Mouse (Mus musculus) embryonic facial prominence, embryonic 13.5 days (tissue): ENCODE measurements at regions not wholly inside any gene's neighbourhood (a gene's known extent, or its start where the extent isn't known, plus 50 kb on each side); places are given as distances from the start of the nearest gene placed in this dataset.

Experiments
- ATAC-seq: fragments of 200-750 bp; cut with Nextera tagmentation; 2 replicates; pipeline ENCODE4 v1.8.0; 2017; ENCODE audit warnings: low read depth; ENCODE audit not compliant: insufficient number of reproducible peaks, insufficient read depth, low FRiP score, low TSS enrichment
- H3K27ac ChIP-seq: fragments of 300-500 bp; sonication (generic); 2 replicates; pipeline ENCODE4 v1.5.1; 2015; ENCODE audit warnings: moderate library complexity, mild to moderate bottlenecking, inconsistent platforms
- H3K27me3 ChIP-seq: fragments of 300-500 bp; sonication (generic); 2 replicates; pipeline ENCODE4 v1.6.1; 2015; ENCODE audit warnings: mild to moderate bottlenecking, inconsistent platforms
- H3K36me3 ChIP-seq: fragments of 300-500 bp; sonication (generic); 2 replicates; pipeline ENCODE4 v1.6.1; 2015; ENCODE audit warnings: mild to moderate bottlenecking, inconsistent platforms
- H3K4me1 ChIP-seq: fragments of 300-500 bp; sonication (generic); 2 replicates; pipeline ENCODE4 v1.6.1; 2015; ENCODE audit warnings: inconsistent platforms
- H3K4me2 ChIP-seq: fragments of 300-500 bp; sonication (generic); 2 replicates; pipeline ENCODE4 v1.6.1; 2015; ENCODE audit warnings: moderate library complexity, mild to moderate bottlenecking, inconsistent platforms
- H3K4me3 ChIP-seq: fragments of 300-500 bp; sonication (generic); 2 replicates; pipeline ENCODE4 v1.5.1; 2015; ENCODE audit warnings: mild to moderate bottlenecking, inconsistent platforms
- H3K9ac ChIP-seq: fragments of 300-500 bp; sonication (generic); 2 replicates; pipeline ENCODE4 v1.6.1; 2015; ENCODE audit warnings: mild to moderate bottlenecking, inconsistent platforms
- H3K9me3 ChIP-seq: fragments of 300-500 bp; sonication (generic); 2 replicates; pipeline ENCODE4 v1.6.1; 2016; ENCODE audit warnings: inconsistent platforms
- WGBS: fragments of 180-500 bp; shearing (Covaris S2); methylation state at CpG from one replicate; pipeline ENCODE4 v1.1.7; 2015; ENCODE audit warnings: mixed read lengths; 5-methylcytosine and 5-hydroxymethylcytosine counted together

DNA sequence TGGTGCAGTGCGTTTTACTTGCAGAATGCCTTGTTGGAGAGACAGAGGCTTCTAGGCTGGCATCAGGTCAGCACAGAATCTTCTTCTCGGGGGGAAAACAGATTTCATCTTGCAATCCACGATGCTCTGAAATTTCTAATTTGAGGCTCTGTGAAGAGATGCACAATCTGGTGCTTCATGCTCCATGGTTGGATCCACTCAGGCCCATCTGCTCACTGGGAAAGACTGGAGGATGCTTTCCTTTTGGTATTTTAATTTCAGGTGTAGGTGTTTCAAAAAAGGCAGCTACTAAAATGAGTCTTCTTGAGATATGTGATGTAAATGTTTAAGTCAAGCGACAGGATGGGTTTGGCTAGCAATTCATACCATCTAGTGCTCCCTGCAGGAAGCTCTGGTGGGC is 938.1 kb downstream of the Slc4a3 start:
- H3K4me1 ChIP-seq: no peaks in the 10 kb centered on the region
- H3K27ac ChIP-seq: no peak overlapping the region
- no peak overlapping the region for H3K4me3 ChIP-seq
- WGBS: 69% methylated on average over 4 of the region's 4 CpGs
- H3K27me3 ChIP-seq: no peaks in the 10 kb centered on the region
- no peaks in the 10 kb centered on the region for H3K9me3 ChIP-seq
- ATAC-seq: no peak
- no peak overlapping the region for H3K4me2 ChIP-seq
- H3K36me3 ChIP-seq: no peaks in the 10 kb centered on the region
- no peak overlapping the region for H3K9ac ChIP-seq

DNA sequence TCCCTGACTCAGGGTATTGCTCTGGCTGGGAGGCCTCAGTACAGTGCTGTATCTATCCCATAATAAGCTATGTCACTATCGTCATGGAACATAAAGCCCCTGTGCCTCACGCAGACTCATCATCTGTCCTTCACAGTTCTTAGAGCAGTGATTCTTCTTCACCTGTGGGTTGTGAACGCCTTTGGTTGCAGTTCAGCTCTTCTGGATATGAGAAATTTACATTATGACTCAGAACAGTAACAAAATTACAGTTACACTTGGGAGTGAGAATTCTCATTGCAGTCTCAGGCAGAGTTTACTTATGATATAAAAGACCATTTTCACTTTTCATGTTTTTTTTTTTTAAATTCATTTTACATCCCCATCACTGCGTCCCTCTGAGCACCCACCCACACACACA is 941.4 kb downstream of the Slc4a3 start:
- Histone ChIP-seq H3K27ac (no peak overlapping the region), H3K9ac (no peak overlapping the region), H3K4me1 (peaks cover 20% of the 10 kb centered on the region), H3K4me3 (no peak overlapping the region), H3K27me3 (no peaks in the 10 kb centered on the region), H3K9me3 (no peaks in the 10 kb centered on the region), H3K4me2 (no peak overlapping the region), H3K36me3 (no peaks in the 10 kb centered on the region)
- no peak for ATAC-seq
- WGBS: 93% methylated on average over 4 of the region's 4 CpGs

DNA sequence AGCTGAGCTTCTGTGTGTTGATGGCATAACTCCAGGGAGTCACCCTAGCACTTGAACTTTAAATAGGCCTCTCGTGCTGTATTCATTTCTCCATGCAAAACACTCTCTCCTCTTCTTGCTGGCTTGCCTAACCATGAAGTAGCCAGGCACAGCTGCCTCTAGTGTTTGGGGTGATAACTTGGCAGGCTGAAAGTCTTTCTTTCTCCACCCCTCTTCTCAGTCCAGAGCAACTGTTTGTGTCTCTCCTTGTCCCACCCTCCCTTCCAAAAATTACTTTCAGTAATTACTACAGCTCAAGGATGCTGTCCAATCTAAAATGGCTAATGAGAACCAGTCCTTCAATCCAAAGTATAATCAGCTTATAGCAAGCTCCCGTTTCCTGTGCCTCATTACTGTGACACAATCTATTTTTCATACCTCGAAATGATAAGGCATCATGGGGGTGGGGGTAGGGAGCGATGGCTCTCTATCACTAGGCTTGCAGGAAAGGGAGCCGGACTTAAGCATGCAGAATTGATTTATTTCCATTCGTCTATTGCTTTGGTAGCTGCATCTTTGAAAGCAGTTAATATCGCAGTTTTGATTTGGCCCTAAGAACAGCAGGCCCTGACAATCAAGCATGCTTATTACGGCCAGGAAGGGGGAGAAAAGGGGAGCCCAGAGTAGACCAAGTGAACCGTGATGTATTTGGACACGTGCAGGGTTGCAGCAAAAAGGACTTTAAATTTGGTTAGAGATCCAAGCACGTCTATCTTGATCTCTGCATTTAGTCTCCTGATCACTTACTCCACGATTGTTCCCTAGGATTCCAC is 943.8 kb downstream of the Slc4a3 start:
- H3K4me2 ChIP-seq: no peak overlapping the region
- ATAC-seq: no peak
- WGBS: 26% methylated on average over 12 of the region's 12 CpGs
- no peak overlapping the region for H3K9ac ChIP-seq
- H3K27ac ChIP-seq: no peak overlapping the region; the same call in 1 of the 2 replicates
- H3K27me3 ChIP-seq: no peaks in the 10 kb centered on the region
- H3K4me1 ChIP-seq: peaks cover 20% of the 10 kb centered on the region
- no peaks in the 10 kb centered on the region for H3K36me3 ChIP-seq
- no peaks in the 10 kb centered on the region for H3K9me3 ChIP-seq
- H3K4me3 ChIP-seq: no peak overlapping the region

DNA sequence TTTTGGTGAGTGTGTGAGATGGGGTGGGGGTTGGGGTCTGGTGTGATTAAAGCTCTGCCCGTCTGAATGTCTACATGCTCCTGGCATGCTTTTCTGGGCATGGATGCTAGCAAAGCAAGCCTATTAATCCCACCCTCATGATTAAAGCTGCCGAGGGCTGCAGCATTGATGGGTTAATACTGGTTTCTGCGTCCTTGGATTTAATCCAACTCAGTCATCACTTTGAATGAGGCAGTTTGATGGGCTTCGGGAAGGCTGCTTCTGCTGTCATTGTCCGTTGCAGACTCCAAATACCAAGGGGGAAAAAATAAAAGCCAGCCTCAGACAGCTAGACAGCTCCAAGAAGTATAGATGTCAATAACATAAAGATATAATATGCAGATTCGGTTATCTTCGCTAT is 944.7 kb downstream of the Slc4a3 start:
- Histone ChIP-seq H3K9me3 (no peaks in the 10 kb centered on the region), H3K27me3 (no peaks in the 10 kb centered on the region), H3K4me3 (no peak overlapping the region), H3K4me1 (peaks cover 20% of the 10 kb centered on the region), H3K9ac (no peak overlapping the region), H3K36me3 (no peaks in the 10 kb centered on the region), H3K4me2 (peak overlapping the region; percentile 18), H3K27ac (no peak overlapping the region)
- 34% methylated on average over 7 of the region's 7 CpGs for WGBS
- ATAC-seq: no peak

DNA sequence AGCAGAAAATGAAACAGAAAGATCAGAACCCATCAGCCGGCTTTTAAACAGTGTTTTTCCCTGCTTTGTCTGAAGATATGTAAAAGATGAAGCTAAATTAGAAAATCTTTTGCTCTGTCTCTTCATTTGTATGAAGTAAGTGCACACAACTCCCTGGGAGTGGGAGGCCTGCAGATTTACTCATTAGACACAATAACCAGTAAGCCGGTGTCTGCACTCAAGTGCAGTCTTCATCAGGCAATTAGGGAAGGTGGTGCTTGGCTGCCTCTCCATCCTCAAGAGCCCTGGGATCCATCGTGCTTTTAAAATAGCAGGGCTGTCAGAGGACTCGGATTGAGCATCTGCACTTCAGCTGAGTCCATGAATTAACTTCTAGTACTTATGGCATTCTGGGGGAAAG is 945.1 kb downstream of the Slc4a3 start:
- H3K9me3 ChIP-seq: no peaks in the 10 kb centered on the region
- peak overlapping the region; percentile 55 for H3K27ac ChIP-seq
- no peak overlapping the region for H3K9ac ChIP-seq
- H3K27me3 ChIP-seq: no peaks in the 10 kb centered on the region
- peak overlapping the region; percentile 18 for H3K4me2 ChIP-seq
- peaks cover 20% of the 10 kb centered on the region for H3K4me1 ChIP-seq
- ATAC-seq: no peak
- 48% methylated on average over 4 of the region's 4 CpGs for WGBS
- no peaks in the 10 kb centered on the region for H3K36me3 ChIP-seq
- H3K4me3 ChIP-seq: no peak overlapping the region

DNA sequence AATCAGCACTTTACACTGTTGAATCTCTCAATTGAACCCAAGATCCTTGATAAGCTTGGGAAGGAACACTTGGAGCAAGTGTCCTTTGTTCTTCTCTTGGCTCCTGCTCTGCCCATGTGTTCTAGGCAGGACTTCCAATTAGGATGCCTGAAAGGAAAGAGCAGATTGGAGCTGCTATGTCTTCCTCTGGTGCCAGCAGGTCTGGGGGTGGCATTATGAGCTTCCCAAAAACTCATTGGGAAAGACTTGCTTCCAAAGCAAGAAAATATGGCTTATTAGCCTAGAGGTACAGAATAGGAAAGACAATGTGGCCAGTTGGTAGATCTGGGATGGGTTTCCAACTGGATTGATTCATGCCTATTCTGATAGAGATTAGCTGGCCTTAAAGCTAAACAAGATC is 959.1 kb downstream of the Slc4a3 start:
- no peaks in the 10 kb centered on the region for H3K4me1 ChIP-seq
- no peaks in the 10 kb centered on the region for H3K27me3 ChIP-seq
- H3K36me3 ChIP-seq: no peaks in the 10 kb centered on the region
- H3K4me3 ChIP-seq: no peak overlapping the region
- no peaks in the 10 kb centered on the region for H3K9me3 ChIP-seq
- no peak overlapping the region for H3K4me2 ChIP-seq
- H3K27ac ChIP-seq: no peak overlapping the region
- H3K9ac ChIP-seq: no peak overlapping the region
- no peak for ATAC-seq

DNA sequence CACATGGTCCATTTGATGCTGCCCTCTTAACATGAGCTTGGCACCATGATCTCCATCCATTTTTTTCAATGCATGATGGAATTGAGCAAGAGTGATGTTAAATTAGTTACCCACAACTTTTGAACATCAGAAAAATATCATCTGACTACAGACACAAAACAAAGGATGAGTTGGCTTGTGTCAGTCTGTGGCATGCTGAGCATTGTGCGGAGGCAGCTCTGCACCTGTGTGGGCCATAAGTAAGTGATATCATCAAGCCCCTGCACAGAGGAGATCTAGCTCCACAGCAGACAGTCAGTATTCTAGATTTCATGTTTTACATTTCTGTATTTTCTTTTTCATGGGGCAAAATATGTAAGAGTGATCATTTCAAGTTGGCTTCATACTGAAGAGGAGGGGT is 962.8 kb downstream of the Slc4a3 start:
- no peak overlapping the region for H3K27ac ChIP-seq
- no peak overlapping the region for H3K4me2 ChIP-seq
- H3K4me1 ChIP-seq: no peaks in the 10 kb centered on the region
- H3K4me3 ChIP-seq: no peak overlapping the region
- no peak overlapping the region for H3K9ac ChIP-seq
- WGBS: 96% methylated on average over 1 of the region's 1 CpGs
- no peaks in the 10 kb centered on the region for H3K27me3 ChIP-seq
- no peaks in the 10 kb centered on the region for H3K9me3 ChIP-seq
- no peak for ATAC-seq
- no peaks in the 10 kb centered on the region for H3K36me3 ChIP-seq

DNA sequence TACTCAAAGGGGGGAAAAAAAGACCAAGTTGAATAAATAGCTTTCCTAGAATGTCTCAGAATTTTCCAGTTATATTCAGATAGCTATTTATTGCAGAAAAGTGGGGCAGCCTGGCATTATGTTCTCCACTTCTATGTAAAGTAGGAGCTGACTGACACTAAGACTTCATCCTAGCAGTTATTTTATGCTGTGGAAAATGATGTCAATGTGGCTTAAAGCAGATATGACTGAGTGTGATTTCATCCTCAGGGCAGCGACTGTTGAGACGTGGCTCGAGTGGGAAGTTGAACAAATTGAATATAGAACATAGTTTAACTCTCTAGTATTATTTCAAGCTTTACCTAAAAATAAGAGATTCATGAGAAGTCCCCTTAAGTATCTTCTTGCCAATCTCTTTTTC is 963.4 kb downstream of the Slc4a3 start:
- 77% methylated on average over 3 of the region's 3 CpGs for WGBS
- H3K27me3 ChIP-seq: no peaks in the 10 kb centered on the region
- H3K4me3 ChIP-seq: no peak overlapping the region
- no peak overlapping the region for H3K9ac ChIP-seq
- H3K27ac ChIP-seq: no peak overlapping the region
- ATAC-seq: no peak
- H3K4me1 ChIP-seq: no peaks in the 10 kb centered on the region
- H3K9me3 ChIP-seq: no peaks in the 10 kb centered on the region
- H3K4me2 ChIP-seq: no peak overlapping the region
- no peaks in the 10 kb centered on the region for H3K36me3 ChIP-seq

DNA sequence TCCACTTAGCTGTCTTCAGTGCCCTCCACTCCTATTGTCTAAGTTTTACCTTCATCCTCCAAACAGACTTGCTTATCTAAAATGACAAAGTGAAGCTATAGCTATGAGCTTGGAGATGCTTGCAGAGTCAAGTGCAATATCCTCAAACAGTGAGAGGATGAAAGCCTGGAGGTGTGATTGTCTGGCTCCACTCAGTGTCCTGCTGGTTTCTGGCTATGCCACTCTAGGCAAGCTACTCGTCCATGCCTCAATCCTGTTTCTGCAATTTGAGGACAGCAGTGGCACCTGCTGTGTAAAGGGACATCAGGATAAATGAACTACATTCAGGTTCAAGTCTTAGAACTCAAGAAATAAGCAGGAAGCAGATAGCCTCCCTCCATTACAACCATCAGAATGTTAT is 966.1 kb downstream of the Slc4a3 start:
- H3K4me3 ChIP-seq: no peak overlapping the region
- no peak overlapping the region for H3K4me2 ChIP-seq
- no peak for ATAC-seq
- no peak overlapping the region for H3K27ac ChIP-seq
- WGBS: 75% methylated on average over 1 of the region's 1 CpGs
- no peaks in the 10 kb centered on the region for H3K27me3 ChIP-seq
- H3K9ac ChIP-seq: no peak overlapping the region
- no peaks in the 10 kb centered on the region for H3K4me1 ChIP-seq
- no peaks in the 10 kb centered on the region for H3K9me3 ChIP-seq
- no peaks in the 10 kb centered on the region for H3K36me3 ChIP-seq

DNA sequence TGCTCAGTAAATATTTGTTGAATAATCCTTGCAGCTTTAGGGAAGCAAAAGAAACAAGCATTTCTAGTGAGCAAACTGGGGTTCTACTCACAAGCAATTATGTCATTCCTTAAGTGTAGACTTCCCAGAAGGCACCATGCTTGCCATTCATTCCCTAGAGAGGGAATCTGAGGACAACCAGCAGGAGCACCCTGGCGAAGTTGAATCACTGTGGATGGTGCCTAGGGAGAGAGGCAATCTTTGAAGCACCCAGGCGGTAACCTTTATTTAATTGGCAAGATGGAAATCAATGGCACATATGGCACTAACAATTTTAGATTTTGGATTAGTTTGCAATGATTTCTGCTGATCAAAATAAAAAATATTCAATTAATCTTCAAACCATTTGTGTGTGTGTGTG is 967.4 kb downstream of the Slc4a3 start:
- 84% methylated on average over 2 of the region's 2 CpGs for WGBS
- Histone ChIP-seq H3K4me1 (no peaks in the 10 kb centered on the region), H3K9me3 (no peaks in the 10 kb centered on the region), H3K27me3 (no peaks in the 10 kb centered on the region), H3K9ac (no peak overlapping the region), H3K4me3 (no peak overlapping the region), H3K4me2 (no peak overlapping the region), H3K36me3 (no peaks in the 10 kb centered on the region), H3K27ac (no peak overlapping the region)
- no peak for ATAC-seq

DNA sequence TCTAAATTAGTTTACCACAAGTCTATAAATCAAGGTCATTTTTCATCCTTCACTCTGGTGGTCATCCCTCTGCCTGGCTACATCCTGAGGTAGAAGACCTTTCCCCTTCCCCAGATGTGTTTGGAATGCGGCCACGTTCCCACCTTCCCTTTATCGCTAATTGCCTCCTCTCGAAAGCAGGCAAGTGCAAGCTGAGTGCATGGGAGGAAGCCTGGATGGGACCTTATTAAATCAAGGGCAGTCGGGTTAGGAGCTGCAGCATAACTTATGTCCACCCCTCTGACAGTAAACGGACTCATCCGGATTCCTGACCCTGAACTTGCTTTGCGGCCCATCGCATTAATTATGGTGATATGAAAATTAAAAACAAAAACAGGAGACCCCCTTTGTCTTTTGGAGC is 983.5 kb downstream of the Slc4a3 start:
- H3K4me1 ChIP-seq: no peaks in the 10 kb centered on the region
- H3K27me3 ChIP-seq: no peaks in the 10 kb centered on the region
- H3K27ac ChIP-seq: no peak overlapping the region
- no peak overlapping the region for H3K4me2 ChIP-seq
- no peaks in the 10 kb centered on the region for H3K9me3 ChIP-seq
- no peaks in the 10 kb centered on the region for H3K36me3 ChIP-seq
- no peak for ATAC-seq
- H3K4me3 ChIP-seq: no peak overlapping the region
- H3K9ac ChIP-seq: no peak overlapping the region
- 74% methylated on average over 9 of the region's 9 CpGs for WGBS

DNA sequence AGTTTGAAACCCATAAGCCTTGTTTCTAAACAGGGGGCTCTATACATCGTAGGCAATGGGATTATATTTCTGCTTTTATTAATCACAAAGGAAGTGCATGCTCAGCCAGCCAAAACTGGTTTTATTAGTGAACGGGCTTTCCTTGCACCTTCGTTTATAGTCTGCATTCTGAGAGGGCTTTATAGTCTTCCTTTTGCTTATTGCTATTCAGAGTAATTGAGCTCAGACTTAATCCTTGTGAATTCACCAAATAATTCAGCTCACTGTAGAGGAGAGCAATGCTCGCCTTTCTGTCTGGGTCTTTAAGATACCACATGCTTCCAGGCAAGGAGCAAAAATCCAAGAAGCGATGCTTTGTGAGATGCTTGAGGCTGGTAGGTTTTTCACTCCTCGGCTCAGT is 984.3 kb downstream of the Slc4a3 start:
- no peak overlapping the region for H3K27ac ChIP-seq
- no peak overlapping the region for H3K4me2 ChIP-seq
- WGBS: 58% methylated on average over 6 of the region's 6 CpGs
- H3K36me3 ChIP-seq: no peaks in the 10 kb centered on the region
- ATAC-seq: no peak
- H3K4me3 ChIP-seq: no peak overlapping the region
- no peak overlapping the region for H3K9ac ChIP-seq
- no peaks in the 10 kb centered on the region for H3K27me3 ChIP-seq
- no peaks in the 10 kb centered on the region for H3K9me3 ChIP-seq
- no peaks in the 10 kb centered on the region for H3K4me1 ChIP-seq
